Mouse (Mus musculus) cerebral cortex, adult 2 months (tissue): ENCODE measurements around the gene Aen.

ENCODE experiments used
- WGBS: fragments of 180-500 bp; shearing (Covaris S2); methylation state at CpG from one replicate; pipeline ENCODE4 v1.1.7; 2018; 5-methylcytosine and 5-hydroxymethylcytosine counted together

Gene Aen

GRCm38 (mm10) chr7:78893917-78894316, 1.7 kb upstream of the Aen start:
- WGBS, result 86% methylated on average over 10 of the region's 10 CpGs

- 47% methylated on average over 13 of the region's 13 CpGs for WGBS
Measured at GRCm38 (mm10) chr7:78895021-78895652, 517 bp upstream of the Aen start.

GRCm38 (mm10) chr7:78897567-78897966, 1.9 kb downstream of the Aen start:
- 96% methylated on average over 3 of the region's 3 CpGs for WGBS

GRCm38 (mm10) chr7:78903174-78903870, 7.7 kb downstream of the Aen start:
- WGBS, result 96% methylated on average over 6 of the region's 6 CpGs

- 72% methylated on average over 2 of the region's 2 CpGs for WGBS
Measured at GRCm38 (mm10) chr7:78904175-78904574, 8.5 kb downstream of the Aen start.

- WGBS, result 96% methylated on average over 6 of the region's 6 CpGs
Measured at GRCm38 (mm10) chr7:78909026-78909425, 13.4 kb downstream of the Aen start.

GRCm38 (mm10) chr7:78910336-78911098, 14.9 kb downstream of the Aen start:
- WGBS, result 56% methylated on average over 6 of the region's 6 CpGs

- 93% methylated on average over 4 of the region's 4 CpGs for WGBS
Measured at GRCm38 (mm10) chr7:78911209-78911608, 15.6 kb downstream of the Aen start.

GRCm38 (mm10) chr7:78912253-78912973, 16.8 kb downstream of the Aen start:
- whole genome bisulfite sequencing, result 10% methylated on average over 20 of the region's 20 CpGs

- 81% methylated on average over 5 of the region's 5 CpGs for WGBS
Measured at GRCm38 (mm10) chr7:78912974-78913474, 17.4 kb downstream of the Aen start, which contains the start of gene Isg20. Gene Isg20 (plus strand): TSS chr7:78913424.

- 66% methylated on average over 19 of the region's 19 CpGs for WGBS
Measured at GRCm38 (mm10) chr7:78913649-78914544, 18.2 kb downstream of the Aen start.

- 95% methylated on average over 3 of the region's 3 CpGs for WGBS
Measured at GRCm38 (mm10) chr7:78914545-78914845, 18.8 kb downstream of the Aen start.

- 87% methylated on average over 11 of the region's 11 CpGs for WGBS
Measured at GRCm38 (mm10) chr7:78914896-78915510, 19.3 kb downstream of the Aen start.

GRCm38 (mm10) chr7:78918686-78919085, 23.0 kb downstream of the Aen start:
- WGBS, result 60% methylated on average over 4 of the region's 4 CpGs

- 85% methylated on average over 7 of the region's 7 CpGs for whole genome bisulfite sequencing
Measured at GRCm38 (mm10) chr7:78922506-78922905, 26.9 kb downstream of the Aen start.

- 6% methylated on average over 6 of the region's 6 CpGs for WGBS
Measured at GRCm38 (mm10) chr7:78924300-78924699, 28.6 kb downstream of the Aen start.

- WGBS, result 59% methylated on average over 7 of the region's 7 CpGs
Measured at GRCm38 (mm10) chr7:78924796-78925195, 29.1 kb downstream of the Aen start.

GRCm38 (mm10) chr7:78925680-78926079, 30.0 kb downstream of the Aen start:
- WGBS, result 62% methylated on average over 7 of the region's 7 CpGs

GRCm38 (mm10) chr7:78926156-78926555, 30.5 kb downstream of the Aen start:
- WGBS, result 61% methylated on average over 9 of the region's 9 CpGs

- 96% methylated on average over 3 of the region's 3 CpGs for WGBS
Measured at GRCm38 (mm10) chr7:78927266-78927665, 31.6 kb downstream of the Aen start.
